Mouse (Mus musculus) R1 (cell line): ENCODE measurements around the gene Vmn1r12.
A peak's percentile ranks its signal among the peaks of the same experiment; 100 is the strongest.
"Not testable (repeated sequence)": the region's sequence is repeated elsewhere in the genome, so short reads cannot be mapped to it uniquely, and the experiment has no call there.

Source experiments
- DNase-seq: peaks from one replicate; pipeline ENCODE4 v3.0.0-alpha.2; 2018; ENCODE audit warnings: low read depth, low spot score

Vmn1r12 gene

DNA sequence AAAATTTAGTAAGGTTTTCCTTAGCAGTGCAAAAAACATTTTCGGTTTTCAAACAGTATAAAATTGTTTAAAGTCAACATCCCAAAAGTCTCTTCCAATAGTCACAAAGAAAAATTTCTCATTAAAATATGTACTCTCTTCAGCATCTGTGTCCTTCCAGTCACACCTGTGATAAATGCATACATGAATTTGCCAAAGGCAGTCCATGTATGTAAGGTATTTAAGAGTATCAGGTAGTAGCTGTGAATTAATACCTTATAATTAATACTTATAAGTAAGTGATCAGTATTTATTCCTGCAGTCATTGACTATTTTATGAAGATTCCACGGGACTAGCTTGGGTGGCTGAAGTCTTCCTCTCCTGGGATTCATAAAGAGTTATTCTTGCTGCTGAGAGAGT lies at the start of gene Vmn1r12:
Gene Vmn1r12 (plus strand): TSS at position 301 of the 400 bp plus-strand sequence.
- no peak for DNase-seq

DNA sequence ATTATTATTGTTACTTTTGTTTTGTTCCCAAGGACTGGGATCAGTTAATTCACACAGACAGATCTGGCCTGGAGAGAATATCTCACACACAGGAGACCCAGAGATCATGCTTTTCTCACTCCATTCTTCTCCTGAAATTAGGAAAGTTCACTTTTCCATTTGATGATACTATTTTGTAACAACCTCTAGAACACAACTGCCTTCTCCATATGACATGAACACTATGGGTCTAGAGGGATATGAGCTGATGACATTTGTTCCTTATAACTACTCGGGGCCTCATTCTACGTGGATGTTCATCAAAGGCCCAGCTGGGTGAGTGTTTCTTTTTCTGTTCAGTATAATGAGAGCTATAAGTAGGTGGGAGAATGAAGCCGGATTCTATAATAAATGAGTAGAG lies 47.6 kb upstream of the Vmn1r12 start, which contains the start of gene Vmn1r10:
Gene Vmn1r10 (plus strand): TSS at position 301 of the 400 bp plus-strand sequence.
- no peak for DNase-seq

DNA sequence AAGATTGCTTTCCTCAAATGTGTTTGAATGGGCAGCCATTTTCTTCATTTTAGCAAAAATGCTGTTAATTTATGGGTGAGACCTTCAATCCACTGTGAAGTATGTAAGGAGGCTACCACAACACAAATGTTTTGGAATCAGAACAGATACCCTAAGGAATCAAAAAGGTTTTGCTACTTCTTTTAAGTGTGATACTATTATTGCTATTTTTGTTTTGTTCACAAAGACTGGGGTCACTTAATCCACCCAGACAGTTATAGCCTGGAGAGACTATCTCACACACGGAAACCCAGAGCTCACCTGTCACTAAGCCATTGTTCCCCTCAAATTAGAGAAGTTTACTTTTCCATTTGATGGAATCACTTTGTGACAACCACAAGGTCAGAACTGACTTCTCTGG lies 23.6 kb upstream of the Vmn1r12 start, which contains the start of gene Vmn1r11:
Gene Vmn1r11 (plus strand): TSS at position 301 of the 400 bp plus-strand sequence.
- DNase-seq: no peak

DNA sequence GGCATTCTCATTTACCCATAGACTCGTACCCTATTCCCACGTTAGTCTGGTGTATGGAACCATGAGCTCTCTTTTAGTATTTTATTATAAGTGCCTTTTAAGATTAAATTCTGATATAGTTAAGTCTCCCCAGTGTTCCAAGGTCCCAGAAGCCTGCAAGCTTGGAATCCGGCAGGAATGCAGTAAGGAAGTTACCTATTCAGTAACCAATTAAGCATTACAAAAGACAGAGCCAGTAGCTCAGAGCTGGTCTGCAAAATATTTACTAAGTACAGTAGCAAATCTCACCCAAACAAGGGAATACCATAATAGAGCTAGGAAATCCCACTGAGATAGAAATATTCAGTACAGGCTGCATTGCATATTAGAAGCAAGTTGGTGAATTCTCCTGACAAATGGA lies 33.3 kb downstream of the Vmn1r12 start:
- DNase-seq: peak; percentile 63

DNA sequence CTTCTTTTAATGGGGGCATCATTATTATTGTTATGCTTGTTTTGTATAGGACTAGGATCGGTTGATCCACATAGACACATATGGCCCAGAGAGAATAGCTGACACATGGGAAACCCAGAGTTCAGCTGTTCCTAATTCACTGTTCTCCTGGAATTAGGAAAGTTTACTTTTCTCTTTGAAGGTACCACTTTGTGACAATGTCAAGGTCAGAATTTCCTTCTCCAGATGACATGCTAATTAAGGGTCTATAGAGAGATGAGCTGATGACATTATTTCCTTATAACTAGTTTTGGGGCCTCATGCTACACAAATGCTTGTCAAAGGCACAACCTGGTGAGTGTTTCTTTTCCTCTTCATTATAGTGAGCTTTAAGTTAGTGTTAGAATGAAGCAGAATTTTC lies 46.3 kb downstream of the Vmn1r12 start, which contains the start of gene Vmn1r13:
Gene Vmn1r13 (plus strand): TSS at position 301 of the 400 bp plus-strand sequence.
- not testable (repeated sequence) for DNase-seq
